Mouse (Mus musculus): ENCODE measurements around the gene Ssr4.

Ssr4 gene

DNA sequence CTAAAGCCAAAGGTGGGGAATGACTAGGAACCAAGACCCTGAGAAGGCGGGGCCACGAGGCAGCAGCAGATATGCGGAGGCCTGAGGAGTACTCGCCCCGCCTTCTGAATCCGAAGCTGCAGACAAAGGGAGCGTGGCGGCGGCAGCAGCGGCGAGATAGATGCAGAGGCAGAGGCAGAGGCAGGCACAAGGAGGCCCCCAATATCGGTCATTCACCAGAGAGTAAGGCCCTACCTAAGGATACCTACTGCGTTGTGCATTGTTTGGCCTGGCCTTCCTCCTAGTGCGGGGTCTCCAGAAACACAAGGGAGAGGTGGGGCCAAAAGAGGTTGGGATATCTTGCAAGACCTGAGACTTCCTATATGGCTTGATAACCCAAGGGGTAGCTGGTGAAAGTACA is 28.2 kb downstream of the Ssr4 start:
- DNase-seq, result peak; percentile 31

DNA sequence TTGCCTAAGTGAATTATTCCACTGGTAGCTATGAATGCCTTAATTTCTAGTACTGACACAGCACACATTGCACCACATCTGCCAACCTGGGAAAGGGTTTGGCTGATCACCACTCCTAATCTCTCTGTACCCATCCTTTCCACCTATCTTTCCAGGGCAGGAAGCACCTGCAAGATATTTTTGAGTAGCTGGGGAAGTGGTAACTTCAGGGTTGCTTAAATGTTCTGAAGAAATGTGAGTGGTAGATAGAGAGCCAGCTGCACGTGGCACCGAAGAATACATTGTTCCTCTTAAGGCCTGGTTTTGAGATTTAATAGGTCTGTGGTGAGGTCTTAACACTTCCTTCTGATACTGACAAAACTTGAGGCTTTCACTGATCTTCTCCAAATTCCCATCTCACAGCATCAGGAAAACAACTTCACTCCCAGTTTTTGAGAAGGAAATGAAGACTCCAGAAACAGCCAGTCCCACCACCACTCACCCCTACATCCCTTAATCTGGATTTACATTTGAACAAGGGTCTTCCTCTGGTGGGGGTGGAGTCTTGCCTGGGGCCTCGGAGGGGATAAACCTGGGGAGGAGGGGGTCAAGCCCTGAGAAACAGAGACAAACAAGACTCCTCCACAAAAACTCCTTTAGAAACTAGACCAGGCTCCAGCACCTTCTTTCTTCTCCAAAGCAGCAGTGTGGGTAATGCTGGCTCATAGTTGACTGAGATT is 29.9 kb downstream of the Ssr4 start:
- peak; percentile 18 for DNase-seq

DNA sequence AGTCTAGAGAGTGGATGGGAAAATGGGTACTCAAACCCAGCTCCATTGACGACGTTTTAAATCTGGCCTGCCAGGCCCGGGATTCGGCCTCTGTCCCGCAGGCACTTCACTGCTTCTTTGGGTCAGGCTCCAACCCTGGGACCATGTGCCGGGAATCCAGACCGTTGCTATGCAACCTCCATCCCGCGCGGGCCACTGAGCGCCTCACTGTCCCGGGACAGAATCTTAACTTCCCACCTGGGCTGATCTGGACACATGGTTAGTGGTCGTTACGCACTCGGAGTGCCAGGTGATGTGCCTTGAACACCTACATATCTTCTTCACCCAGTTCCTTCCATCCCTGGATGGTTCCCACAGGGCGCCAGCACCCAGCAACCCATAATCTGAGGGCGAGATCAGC is 36.9 kb downstream of the Ssr4 start:
- DNase-seq, result no peak

DNA sequence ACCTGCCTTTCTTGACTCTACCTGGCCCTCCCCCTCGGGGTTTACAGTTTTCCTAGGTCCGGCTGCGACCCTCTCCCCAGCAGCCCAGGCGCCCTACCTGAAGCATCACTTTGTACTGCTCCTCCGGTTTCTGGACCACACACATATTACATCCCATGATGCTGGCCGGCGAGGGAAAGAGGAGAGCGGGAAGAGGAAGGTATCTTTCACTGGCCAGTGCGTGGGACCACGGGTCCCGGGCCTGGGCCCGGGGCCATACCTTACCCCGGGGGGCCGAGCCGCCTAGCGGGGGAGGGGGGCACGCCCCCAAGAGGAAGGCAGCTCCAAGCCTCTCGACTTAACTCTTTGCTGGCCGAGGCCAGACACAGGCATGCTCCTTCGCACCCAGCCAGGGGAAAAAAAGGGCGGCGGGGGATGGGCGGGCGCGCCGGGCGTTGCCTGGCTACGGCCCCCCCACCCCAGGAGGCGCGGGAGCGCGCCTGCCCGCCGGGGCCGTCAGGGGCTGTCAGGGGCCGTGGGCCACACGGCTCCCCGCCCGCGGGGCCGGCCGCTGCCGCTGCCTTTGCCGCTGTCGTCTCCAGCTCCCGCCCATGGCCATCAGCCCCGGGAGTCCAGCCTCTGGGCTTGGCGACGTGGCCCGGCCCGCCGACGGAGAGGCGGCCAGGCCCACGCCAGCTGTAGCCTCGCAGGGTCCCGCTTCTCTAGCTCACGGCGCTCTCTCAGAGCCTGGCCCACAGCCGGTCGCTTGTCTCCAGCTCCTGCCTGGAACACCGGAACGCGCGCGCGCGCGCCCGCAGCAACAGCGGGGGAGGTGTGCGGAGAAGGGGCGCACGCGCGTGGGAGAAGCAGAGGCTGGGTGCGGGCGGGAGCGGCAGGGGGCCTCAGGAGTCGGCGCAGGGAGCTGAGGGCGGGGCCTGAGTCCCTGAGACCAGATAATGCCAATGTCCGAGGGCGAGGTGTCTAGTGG is 37.6 kb downstream of the Ssr4 start, which contains the start of gene Pdzd4:
TSS of gene Pdzd4 (minus strand) at position 785 of the 967 bp plus-strand sequence.
- peak; percentile 78 for DNase-seq

DNA sequence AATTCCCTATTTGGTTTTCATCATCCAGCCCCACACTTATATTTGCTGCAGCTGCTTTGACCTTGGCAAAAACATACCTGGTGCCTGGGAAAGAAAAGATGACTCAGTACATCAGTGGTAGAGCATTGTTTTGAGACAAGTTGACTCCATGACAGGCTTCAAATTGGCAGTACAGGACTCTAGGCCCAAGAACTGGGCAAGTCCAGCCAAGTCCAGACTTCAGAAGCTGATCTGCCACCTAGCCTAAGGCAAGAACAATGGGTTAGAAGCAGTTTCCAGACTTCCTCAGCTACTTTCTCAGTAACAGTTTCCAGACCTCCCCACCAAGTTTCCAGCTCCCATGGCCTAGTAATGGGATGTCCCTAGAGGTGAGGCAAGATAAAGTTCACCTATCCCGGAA is 48.9 kb downstream of the Ssr4 start:
- no peak for DNase-seq

DNA sequence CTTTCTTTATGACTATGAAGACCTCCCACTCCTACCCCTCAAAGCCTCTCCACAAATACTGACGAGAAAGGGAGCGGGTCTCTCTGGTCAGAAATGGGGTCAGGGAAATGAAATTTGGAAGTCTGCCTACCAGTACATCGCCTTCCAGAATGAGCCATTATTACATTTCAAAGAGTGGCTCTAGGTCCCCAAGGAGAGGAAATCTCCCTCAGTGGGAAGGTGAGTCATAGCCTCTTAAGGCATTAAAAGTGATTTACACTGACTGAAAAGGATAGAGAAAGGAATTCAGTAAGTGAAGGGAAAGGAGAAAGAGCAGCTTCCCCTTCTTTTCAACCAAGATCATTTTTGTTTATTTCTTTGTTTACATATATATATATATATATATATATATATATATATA is 49.9 kb downstream of the Ssr4 start:
- no peak for DNase-seq

Data from thymus, postnatal 14 days (tissue).